Mouse (Mus musculus): ENCODE measurements around the gene Gm6525. TPM values are rescaled to one million over a fixed set of nuclear protein-coding genes. Genes with fewer than 3 reads are reported as not detected.

Gene Gm6525
- polyA plus RNA-seq (2017; shearing (Covaris generic)) = 1 to 10 TPM in 1 of 2 experiments, under 1 TPM in 1; 0.35 to 1.1 TPM

DNA sequence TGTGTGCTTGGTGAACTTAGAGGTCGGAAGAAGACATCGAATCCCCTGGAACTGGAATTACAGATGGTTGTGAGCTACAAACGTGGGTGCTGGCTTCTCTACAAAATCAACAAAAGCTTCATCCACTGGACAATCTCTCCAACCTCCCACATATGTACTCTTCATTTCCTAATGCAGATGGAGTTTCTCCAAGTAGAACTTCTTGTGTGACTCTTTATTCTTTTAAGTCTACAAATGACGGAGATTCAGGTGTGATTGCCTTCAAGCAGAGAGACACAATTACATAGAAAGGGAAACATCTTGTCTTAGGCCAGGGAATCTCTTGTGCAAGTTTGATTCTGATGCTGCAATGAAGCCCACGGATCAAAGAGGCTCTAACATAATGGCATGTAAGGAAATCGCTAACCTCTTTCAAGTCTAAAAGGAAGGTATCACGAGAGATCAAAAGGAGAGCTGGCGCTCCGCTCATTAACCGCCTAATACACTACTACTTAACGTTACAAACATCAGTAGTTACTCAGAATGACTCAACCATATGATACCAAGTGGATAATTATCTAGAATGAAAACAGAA is at the start of gene Gm6525:
TSS of gene Gm6525 (plus strand) at position 524 of the 574 bp plus-strand sequence.
- no peak for ATAC-seq

DNA sequence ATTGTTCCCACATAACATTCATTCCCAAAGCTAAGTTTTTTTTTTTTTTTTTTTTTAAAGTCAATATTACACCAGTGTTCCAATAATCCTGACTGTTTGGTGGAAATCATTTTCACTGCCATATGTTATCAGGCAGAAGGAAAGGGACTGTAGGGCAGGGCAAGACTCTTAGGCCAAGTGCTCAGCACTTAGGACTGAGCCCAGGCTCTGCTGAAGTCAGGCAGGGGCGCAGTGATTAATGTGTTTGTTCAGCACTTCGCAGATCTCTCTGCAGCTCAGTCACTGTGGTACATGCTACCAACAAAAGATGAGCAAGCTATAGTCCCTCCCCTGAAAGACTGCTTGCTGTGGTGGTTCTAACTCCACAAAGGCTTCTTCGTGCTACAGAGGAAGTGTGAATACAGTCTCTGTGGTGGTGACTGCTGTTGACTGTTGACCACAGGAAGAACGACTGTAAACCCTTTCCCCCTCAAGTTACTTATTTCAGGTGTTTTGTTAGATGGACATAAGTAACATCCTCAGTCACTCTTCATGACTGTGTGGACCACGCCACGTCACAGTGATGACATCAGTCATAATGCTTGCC is 48.1 kb upstream of the Gm6525 start:
- peak; percentile 56 for ATAC-seq

DNA sequence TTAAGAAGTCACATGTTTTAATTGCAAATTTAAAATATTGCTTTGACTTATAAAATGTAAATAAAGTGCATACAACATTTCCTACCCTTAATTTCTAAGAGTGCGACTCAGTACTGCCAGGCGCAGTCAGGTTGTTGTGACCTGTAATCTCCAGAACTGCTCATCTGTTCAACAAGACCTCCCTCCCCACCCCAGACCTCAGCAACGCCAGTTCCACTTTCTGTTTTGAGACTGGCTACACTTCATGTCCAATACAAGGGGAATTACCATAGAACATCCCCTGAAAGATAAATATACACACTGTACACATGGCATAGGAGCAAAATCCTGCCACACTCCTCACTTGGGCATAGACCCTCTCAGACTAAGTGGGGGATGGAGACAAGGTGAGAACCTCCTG is 47.2 kb upstream of the Gm6525 start:
- ATAC-seq = peak; percentile 50

DNA sequence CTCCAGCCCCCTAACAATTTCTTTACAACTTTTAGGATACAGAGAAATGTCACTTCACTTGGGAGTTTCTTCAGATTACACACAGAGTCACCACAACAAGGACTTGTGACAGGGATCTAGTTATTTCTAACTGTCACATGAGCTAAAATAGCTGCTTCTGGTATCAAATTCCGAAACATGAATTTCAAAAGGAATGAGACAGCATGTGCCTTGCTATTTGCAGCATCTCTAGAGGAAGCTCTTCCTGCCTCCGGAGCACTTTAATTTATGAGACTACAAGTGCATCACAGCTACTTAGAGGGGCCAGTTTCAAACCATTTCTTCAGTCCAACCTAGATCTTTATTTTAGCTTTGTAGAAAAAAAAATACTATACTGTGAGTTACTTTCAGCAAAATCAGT is 46.5 kb upstream of the Gm6525 start:
- ATAC-seq = no peak

DNA sequence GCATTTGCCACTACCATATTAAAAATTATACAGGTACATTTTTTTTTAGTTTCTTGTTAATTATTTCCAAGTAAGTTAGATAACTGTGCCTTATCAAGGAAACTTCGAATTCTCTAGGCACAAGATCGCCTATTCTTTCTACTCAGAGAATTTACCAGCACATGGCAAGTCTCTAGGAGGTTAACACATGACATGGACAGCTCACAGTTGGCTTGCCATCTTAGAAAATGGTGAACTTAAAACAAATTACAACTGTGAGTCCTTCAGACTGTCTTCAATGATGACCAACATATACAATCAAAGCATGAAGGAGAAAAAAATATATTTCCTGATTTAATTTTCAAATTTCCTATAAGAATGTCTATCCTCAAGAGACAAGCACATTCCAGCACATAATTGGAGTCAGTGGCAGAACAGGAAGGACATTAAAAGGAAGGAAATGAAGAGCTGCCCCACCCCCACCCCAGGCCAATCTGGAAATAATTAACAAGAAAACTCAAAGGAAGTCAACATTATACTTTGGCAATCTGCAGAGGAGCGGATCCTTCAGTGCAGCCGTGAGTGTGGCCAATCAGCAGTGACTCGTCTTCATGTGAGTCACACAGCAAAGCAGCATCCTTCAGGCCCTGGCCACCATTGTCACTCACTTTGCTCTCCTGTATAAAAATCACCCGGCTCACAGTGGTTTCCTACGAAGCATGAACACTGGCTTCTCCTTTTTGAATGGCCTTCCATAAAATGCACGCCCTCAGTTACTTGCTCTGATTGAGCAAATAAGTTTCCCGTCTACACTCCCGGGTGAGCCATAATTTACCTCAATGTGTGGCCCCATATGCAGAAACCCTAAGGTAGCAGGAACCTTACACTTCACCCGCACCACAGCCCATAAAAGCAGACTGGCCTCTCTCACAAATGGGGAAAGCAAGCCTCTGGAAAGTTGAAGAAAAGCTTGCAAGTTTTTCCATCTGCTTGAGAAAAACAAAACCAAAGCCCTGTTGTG is 44.7 kb upstream of the Gm6525 start:
- ATAC-seq = no peak

DNA sequence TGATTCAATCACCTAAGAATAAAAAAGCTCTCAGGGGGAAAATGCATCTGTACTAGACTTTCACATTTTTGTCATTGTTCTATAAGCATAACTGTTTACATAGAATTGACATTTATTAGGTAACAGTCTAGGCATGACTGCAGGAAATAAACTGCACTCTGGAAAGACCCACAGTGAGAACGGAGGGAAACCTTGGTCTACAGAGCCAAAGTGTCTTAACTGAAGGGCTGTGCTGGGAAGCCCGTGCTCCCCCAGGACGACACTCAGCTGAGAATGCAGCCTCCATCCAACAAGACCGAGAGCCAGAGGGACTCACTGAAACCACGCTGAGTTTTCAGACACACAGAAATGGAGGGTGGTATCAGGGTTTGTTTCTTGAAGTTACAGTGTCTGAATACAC is 43.1 kb upstream of the Gm6525 start:
- ATAC-seq = no peak

DNA sequence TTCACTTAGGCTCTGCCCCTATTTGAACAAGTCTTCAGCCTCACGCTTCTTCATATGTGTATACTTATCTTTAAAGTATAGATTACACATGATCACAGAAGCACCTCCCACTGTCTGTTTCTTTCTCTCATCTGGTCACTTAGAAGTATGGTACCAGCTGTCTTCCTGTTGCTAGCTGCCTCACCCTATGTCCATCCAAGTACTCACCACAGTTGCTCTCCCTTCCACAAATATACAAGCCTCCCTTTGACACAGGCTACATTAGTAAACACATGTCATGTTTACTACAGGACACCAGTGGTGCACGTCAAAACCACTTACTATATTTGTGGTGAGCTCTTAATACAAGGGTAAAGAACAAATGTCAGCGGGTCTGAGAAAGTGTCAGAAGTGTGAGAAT is 42.5 kb upstream of the Gm6525 start:
- no peak for ATAC-seq

DNA sequence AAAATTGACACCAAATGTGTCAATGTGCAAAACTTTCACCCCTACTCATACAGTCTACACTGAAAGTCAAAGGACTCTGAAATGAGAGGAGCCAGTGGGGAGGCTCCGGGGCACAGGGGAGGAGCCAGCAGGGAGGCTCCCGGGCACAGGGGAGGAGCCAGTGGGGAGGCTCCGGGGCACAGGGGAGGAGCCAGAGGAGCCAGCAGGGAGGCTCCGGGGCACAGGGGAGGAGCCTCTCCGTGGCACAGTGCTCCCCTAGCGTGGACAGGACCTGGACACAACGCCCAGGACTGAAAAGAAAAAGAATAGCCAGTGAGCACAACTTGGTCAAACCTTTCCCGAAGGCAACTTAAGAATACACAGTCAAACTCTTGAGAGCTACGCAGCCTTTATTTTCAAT is 38.5 kb upstream of the Gm6525 start:
- no peak for ATAC-seq

DNA sequence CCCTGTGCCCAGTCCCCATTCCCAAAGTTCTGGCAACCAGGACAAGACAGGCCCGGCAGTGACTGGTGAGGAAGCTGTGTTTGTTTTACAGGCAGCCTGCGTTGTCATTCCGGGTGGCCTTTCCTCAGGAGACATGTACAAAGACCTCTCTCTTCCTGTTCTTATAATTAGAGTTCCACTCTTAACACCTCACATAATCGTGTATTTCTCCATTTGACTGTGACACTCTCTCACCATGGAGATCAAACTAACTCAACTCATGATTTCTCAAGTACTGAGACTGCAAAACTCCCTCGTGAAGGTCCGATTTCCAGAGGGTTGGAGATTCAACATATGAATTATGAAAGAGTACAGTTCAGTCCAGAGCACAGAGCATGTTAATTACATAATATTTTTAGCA is 38.0 kb upstream of the Gm6525 start:
- no peak for ATAC-seq

DNA sequence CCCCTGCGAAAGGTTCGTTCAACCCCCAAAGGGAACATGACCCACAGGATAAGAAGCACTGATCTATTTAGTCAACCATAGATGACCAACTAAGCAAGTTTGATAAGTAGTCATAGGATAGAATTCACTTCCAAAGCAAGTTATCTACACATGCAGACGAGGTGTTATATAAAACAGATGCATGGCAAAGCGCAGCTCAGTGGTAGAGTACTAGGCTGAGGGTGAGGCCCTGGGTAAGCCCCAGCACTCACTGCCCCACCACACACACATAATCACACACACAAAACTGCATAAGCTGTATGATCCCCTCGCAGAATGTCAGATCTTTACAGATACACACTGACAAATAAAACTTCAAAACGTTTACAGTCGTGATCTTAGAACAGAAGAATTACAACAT is 37.4 kb upstream of the Gm6525 start:
- ATAC-seq = no peak

DNA sequence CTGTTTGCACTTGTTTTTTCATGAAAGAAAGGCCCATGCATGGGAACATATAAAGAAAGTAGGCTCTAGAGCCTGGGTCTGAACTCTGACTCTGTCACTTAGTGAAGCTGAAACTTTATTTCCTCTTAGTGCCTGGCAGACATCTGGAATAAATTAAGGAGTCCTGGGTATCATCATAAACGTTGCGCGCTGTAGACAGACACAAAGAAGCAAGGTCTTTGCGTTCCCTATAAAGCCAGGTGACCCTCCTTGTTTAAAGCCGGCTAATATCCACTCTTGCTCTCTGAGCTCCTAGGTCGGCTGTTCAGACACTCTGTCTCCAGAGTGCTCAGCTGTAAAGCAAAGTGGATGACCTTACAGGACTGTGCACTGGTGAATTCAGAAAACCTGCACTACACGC is 33.0 kb upstream of the Gm6525 start:
- no peak for ATAC-seq

DNA sequence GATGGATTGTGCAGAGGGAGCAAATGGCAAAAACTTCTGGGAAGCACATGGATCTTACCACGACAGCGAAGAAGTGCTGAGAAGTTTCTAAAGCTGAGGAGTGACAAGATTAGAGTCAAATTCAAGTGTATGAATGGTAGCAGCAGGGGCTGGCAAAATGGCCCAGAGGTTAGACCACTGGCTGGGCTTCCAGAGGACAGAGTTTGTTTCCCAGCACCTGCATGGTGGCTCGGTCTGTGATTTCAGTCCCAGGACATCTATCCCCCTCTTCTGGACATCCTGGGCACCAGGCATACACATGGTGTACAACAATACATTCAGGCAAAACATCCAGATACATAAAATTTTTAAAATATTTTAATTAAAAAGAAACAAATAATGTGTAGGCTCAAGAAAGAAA is 24.1 kb upstream of the Gm6525 start:
- no peak for ATAC-seq

DNA sequence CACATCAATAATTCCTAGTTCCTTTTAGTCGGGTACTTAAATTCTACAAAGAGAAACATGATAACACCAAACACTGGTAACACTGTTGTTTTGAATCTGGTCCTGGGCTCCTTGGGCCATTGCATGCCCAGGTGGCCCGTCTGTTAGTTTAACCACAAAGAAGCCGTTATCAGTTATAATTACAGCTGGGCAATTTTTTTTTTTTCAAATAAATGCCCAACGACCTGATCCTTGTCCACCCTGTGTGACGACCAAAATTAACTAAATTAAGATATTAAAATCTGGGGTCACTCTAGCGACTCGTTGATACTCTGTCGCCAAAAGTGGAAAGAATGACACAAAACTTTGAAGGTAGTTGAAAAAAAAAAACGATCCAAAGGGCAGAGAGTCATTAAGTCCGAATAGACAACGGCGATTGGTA is 19.2 kb upstream of the Gm6525 start:
- ATAC-seq = no peak

DNA sequence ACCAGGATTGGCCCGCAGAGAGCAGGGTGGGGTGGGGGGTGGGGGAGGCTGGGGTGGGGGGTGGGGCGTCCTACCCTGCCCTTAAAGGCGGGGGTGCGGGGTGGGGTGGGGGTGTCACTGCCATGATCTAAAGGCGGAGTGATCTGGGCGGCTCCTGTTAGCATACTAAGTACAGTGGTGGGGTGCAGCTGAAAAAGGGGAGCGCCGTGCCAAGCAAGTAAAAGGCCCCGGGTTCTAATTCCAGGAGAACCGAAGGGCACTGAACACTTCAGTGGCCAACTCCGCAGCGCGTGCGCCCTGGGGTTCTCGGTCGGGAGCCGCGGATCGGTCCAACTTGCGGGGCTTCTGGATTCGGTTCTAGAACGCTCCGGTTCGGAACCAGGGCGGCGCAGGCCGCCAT is 18.8 kb upstream of the Gm6525 start:
- ATAC-seq = peak; percentile 2

DNA sequence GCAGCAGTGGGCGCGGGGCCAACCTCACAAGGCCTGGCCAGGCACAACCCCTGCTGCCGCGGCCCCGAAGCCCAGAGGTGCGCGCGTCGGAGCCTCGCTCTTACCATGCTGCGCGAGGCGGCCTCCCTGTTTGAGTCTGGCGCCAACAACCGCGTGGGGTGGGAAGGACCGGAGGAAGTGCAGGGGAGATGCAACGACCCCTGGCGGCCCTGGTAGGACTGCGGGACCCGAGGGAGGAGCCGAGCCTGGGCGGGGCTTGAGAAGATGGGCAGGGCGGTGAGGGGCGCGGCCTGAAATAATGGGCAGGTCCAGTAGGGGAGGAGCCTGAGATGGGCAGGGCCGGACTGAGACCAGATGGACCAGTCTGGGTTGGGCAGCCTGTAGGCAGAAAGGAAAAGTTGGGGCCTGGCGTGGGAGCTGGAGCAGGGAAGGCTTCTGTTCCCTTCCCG is 18.3 kb upstream of the Gm6525 start, which contains the start of gene Mnd1:
TSS of gene Mnd1 (minus strand) at position 229 of the 449 bp plus-strand sequence.
- peak; percentile 99 for ATAC-seq

DNA sequence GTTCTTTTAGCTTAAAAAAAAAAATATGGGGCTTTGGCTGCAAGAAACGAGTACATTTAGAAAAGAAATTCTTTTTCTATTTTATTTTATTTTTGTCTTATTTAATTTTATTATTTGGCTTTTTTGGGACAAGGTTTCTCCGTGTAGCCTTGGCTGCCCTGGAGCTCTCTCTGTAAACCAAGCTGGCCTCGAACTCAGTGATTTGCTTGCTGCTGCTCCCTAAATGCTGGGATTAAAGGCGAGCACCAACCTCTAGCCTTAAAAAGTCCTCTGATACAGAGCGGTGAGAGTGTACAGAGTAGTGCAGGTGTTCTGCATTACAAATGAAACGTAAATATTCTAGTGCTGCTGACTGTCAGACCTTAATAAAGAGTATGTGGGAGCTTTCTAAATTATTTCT is 17.8 kb upstream of the Gm6525 start:
- ATAC-seq = no peak

DNA sequence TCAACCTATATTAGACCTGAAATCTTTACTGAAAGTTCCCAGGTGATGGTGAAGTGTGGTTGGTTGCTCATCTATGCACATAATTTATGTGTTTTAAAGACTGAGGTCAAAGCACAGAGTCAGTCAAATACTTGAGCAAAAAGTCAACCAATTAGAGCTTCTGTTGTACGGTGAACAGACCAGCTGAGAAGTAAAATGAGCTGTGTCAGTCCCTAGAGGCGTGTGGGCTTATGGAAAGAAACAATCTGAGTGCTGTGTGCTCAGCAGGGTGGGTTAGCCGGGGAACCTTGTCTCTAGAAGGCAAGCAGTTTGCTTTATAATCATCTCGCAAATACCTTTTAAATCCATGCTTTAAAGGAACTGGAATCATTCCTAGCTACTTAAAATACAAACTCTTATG is 16.9 kb upstream of the Gm6525 start:
- ATAC-seq = no peak

DNA sequence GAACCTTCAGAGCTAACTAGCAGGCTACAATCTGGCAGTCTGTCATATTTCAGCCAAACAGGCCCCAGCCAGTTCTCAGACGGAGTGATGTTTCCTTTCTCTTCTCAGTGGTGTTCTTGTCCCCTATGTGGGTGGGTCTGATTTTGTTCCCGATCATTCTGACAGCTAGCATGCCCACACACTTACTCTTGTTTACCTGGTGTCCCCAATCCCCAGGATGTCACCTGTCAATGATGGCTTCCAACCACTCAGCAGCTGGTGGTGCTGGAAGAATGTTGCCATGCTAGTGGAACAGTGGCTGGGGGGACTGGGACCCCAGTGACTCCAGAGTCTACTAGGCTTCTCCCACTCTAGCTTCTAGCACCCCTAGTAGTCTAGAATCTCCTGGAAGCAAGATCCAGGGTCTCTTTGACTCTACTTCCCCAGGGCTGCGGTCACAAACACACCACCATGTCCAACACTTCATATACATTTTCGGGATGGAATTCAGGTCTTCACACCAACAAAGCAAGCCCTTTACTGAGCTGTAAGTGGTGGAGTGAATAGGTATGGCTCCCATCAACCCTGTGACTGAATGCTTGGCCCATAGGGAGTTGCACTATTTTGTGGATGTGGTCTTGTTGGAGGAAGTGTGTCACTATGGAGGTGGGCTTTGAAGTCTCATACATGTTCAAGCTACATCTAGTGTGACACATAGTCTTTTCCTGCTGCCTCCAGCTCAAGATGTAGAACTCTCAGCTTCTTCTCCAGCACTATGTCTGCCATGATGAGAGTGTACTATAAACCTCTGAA is 16.1 kb upstream of the Gm6525 start:
- ATAC-seq = no peak

DNA sequence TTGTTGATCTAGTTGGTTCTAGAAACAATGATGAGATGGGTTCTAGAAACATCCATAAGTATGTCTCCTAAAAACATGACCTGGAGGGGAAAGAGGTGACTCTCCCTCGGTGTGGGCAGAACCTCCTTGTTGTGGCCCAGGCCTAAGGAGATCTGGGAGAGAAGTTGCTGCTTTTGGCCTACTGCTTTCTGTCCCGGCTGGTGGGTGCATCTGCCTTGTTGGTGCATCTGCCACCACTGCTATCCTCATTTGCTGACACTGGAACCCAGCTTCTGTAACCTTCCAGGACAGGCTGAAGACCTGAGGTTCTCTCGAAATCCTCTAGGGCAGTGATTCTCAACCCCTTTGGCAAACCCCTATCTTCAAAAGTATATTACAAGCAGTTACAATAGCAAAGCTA is 8.5 kb upstream of the Gm6525 start:
- no peak for ATAC-seq

DNA sequence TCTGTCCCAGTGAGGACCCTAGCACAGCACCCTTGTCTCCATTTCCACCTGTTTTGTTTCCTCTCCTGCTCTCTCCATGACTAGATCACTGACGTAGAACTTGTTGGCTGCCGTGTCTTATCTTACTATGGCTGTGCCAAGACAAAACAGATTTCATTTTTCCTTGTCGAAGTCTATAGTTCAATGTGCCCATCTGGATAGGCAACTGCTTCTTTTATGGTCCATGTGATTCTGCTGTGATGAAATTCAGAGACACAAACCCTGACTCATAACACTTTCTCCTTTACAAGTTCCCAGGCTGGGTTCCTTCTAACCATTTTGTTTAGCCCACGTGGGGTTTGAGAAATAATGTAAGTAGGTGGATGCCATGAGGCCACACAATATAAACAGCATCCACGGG is 7.8 kb upstream of the Gm6525 start:
- no peak for ATAC-seq

DNA sequence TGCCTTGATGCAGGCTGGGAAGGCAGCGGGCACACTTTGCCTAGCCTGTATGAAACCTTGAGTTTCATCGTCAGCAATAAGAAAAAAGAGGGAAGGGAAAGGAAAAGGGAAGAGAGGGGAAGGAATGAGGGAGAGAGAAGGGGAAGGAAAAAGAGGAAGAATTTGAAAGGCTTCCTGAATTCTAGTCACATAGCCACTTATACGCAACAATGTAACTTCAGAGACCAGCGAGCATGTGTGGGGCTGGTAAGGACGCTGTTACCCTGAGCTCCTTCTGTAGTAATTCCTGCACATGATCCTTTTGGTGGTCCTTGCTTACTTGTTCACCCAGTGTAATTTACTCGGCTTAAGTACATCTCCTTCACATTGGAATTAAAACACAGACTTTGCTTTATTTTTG is 5.0 kb upstream of the Gm6525 start:
- no peak for ATAC-seq

DNA sequence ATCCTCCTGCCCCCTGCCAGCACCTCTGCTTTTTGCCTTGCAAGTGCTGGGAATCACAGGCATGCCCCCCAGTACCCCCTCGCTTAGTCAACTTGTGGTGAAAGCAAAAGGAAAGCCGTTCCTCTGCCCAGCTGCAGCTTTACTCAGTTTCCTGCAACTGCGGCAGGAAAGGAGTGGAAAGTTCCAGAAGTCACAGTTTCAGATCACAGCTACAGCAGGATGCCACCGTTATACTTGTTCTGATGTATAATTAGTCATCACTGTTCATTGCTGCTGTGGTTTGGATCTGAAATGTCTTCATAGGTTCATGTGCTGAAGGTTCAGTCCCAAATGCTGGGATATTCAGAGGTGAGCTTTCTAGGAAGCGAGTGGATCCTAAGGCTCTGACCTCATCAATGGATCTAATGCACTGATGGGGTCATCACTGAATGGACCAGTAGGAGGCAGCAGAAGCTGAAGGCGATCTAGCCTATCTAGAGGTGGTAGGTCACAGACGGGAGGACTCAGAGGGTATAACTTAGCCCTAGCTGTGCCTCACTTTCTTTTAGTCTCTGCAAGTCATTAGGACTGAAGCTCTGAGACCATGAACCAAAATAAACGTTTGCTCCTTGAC is 4.4 kb upstream of the Gm6525 start:
- peak; percentile 49 for ATAC-seq

Data from CD4-positive, CD25-positive, alpha-beta regulatory T cell, adult 4 months (primary cell).